Mouse (Mus musculus) layer of hippocampus, postnatal 14 days (tissue): ENCODE measurements around the gene Mex3d. TPM values are rescaled to one million over a fixed set of nuclear protein-coding genes. Genes with fewer than 3 reads are reported as not detected.

Experiments
- DNase-seq, 2 experiments: peaks; one replicate each; pipeline ENCODE4 v3.0.0; 2021 to 2022; ENCODE audit warnings: low spot score in 2 of 2, mixed read lengths in 1 of 2
- total RNA-seq, 2 experiments: library from RNA; stranded (reverse); gene quantifications; 2 replicates each; pipeline ENCODE4 v1.2.3; 2021

Mex3d gene
- total RNA-seq, 2 experiments from 2014 or later = 20.3 to 24.2 TPM

DNA sequence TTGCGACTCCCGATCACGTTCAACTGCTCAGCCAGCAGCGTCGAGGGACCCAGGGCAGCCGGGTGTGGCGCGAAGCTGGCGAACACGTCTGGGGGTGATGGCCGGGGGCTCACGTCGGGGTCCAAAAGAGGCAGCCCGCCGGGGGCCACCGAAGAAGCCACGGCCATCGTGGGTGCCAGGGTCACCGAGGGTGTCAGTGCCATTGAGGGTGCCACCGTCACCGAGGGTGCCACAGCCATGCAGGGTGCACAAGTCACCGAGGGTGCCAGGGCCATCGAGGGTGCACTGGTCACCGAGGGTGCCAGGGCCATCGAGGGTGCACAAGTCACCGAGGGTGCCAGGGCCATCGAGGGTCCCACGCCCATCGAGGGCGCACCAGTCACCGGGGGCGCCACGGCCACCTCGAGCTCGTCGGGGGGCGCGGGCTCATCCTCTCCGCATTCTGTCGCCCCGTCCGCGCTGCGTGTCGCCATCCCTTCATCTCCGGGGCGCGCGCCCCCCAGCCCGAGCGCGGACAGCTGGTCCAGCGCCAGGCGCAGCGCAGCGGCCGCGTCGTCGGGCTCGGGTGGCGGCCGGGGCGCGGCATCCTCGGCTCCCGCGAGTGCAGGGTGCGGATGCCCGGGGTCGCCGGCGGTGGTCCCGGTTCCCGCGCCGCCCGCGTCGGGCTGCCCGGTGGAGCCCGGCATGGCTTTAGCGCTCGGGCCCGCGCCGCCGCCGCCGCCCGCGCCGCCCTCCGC lies 556 bp downstream of the Mex3d start:
- no peak for DNase-seq

DNA sequence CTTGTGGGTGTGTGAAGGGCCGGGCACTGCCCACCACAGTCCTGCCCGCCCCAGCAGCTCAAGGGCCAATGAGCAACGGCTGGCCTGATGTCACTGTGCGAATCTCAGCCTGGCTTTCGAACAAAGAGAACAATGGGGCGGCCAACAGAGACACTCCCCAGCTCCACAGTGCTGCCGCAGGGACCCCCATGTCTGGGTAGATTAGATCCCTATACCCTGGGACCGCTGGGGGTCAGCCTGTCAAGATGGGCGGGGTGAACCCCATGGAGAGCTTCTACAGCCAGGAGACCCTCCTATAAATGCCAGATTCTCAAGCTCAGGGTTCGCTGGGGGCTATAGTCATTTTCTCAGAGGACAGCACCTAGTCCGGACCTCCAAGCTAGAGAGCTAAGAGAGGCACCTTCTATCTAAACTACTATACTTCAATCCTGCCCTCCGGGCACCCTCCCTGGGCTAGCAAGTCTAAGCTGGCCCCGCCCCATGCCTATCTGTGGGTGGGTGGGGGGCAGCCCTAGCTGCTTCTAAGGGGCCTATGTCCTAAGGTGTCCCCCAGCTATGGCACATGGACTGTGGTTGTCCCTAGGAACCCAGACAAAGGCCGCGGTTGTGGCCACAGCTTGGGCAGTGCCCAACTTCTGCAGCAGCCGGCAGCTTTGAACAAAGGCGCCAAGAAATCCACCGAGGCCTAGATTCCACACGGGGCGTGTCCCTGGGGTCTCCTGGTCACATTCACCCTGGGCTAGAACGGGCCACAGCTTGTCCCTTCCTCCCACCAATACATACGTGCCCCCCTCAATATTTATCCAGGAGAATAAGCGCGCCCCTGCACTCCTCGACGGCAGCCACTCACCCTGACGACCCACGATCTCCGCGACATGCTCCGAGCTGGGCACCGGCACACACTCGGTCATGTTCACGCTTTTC lies 1.4 kb downstream of the Mex3d start:
- peak in 1 of 2 experiments; percentile 49 for DNase-seq

DNA sequence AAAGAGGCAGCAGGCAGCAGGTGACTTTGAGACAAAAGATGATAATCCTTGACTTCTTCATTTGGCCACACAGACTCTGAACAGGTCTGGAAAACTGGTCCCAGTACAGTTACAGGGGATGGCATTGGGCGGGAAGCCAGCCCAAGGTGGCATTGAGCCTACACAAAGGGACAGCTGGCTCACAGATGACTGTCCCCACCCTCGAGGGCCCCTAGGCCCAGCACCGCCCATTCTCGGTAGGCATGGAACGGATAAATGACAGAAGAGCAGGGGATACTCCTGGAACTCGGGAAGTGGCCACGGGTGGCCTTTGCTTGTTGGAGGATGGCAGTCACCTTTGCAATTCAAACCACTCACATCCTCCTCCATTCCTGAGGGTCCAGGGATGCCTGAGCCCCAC lies 2.1 kb downstream of the Mex3d start:
- no peak for DNase-seq

DNA sequence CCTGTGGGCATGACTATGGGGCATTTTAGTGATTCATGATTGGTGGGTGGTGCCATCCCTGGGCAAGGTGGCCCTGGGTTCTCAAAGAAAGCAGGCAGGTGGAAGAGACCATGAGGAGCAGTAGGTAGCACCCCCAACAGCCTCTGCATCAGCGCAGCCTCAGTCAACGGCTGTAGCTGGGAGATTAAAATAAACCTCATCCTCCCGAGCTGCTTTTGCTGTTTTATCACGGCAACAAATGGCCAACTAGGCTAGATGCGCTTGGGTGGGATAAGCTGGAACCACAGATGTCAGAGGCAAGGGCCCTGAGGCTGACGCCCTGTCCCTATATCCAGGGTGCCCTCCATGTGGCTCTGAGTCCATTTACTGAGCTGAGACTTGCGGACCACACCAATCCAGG lies 2.8 kb downstream of the Mex3d start:
- DNase-seq = no peak

DNA sequence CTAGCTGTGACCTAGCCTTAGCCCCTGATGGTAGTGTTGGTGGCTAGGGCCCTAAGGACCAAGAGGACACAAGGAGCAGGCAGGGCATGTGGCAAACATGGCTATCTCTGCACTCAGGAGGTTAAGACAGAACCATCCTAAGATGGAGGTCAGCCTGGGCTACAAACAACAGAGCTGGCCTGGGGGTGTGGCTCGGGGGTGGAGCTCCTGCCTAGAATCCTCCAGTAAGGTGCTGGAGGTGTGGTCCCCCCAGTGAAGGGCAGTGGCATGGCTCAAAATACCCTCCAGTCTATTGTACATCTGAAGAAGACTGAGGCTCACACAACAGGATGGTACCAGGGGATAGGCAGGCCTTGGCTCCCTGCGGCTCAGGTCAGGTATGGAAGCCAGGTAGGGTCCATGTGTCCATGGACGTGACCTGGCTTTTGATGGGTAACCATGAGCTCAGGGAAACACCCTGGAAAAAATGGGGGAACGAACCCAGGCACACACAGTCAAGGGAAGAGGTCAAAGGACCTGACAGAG lies 3.3 kb downstream of the Mex3d start:
- DNase-seq = no peak

DNA sequence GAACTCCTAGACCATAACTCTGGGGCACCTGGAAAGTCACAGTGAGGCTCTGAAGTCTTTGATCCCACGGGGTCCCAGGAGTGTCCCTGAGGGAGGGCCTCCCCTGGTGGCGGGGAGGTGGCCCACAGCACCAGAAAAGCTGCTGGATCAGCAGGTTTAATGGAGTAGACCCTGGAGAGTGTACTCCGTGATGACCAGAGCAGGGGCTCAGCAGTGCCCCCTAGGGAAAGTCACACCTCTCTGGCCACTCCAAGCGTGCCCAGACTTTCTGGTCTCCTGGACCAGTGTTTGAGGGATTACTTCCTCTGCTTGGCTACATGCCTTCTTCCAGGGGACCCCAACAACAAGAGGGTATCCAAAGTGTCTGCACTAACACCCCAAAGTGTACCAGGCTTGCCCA lies 4.0 kb downstream of the Mex3d start:
- peak in 1 of 2 experiments; percentile 2 for DNase-seq

DNA sequence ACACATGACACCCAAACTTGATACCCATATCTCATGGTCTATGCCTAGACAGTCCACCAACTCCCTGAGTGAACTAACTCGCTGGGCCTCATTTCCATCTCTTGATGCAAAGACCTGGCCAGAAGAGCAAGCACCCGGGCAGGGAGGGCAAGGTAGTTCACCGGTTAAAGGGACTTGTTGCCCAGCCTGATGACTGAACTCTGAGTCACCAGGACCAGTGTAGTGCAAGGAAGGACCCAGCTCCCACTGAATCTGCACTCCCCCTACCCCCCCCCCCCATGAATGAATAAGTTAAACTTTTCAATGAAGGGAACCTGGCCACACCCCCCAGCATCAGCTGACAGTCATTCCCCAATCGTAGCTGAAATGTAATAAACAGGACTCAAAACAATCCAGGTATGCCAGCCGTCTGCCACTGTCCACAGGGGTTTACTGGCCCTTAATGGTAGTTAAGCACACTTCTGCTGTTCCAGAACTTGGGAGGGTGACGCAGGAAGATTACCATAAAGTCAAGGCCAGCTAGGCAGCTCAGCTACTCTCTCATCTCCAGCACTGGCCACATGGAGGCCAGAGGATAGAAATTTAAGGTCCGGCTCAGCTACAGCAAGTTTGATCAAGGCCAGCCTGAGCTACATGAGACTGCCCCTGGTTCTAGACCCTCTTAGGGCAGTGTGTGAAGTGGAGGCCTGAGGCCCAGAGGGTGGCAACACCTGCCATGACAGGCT lies 4.7 kb downstream of the Mex3d start:
- DNase-seq = peak in 1 of 2 experiments; percentile 2

DNA sequence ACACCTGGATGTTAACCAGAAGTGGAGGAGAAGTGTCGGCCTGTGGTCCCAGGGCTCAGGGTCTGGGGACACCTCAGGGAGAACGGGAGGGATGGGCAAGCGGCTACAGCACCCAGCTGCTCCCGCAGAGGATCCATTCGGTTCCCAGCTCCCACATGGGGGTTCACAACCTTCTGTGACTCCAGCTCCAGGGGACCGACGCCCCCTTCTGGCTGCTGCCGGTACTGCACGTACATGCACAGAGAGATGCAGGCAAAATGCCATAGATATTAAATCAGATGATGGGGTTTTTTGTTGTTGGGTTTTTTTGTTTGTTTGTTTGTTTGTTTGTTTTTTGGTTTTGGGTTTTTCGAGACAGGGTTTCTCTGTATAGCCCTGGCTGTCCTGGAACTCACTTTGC lies 9.7 kb downstream of the Mex3d start:
- DNase-seq = no peak

DNA sequence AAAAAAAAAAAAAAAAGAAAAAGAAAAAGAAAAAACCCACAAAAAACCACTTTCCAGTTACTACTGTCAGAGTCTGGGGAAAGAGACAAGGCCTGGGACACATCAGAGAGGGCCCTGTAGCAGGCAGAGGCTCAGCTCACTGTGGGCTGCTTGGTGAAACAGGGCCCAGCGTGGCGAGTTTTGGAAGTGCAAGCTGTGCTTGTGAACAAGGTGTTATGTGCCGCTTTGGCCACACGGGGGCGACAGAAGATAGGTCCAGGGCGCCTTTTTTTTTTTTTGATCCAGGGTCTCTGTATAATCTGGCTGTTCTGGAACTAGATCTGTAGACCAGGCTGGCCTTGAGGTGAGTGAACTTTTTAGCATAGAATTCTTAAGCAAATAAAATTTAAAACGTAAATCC lies 11.3 kb downstream of the Mex3d start:
- peak; percentile 88 to 94 for DNase-seq

DNA sequence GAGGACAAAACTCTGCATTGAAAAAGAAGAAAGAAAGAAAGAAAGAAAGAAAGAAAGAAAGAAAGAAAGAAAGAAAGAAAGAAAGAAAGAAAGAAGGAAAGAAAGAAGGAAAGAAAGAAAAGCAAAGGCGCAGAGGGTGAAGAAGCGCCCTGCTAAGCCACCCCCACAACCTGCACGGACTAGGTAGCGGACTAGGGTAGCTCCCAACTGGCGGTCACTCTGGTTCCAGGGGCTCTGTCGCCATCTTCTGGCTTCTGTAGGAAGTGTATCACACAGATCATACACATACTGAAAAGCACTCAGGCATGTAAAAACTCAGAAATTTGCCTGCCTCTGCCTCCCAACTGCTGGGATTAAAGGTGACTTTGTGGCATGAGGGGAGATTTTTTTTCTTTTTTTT lies 13.4 kb downstream of the Mex3d start:
- DNase-seq = peak; percentile 71 to 80

DNA sequence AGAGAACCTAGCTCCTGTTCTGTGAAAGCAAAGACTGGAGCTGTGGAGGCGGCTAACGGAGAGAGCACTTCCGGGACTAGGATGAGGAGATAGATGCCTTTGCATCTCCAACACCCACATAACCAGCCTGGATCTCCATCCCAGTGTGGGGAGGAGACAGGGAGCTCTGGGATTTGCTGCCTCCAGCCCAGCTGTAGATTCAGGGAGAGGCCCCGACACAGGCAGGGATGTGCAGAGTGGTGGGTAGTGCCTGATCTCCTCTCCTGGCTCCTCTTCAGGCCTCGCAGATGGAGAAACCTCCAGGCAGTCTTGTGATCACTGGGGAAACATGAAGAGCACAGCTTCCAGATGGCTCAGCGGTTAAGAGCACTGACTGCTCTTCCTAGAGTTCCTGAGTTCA lies 14.8 kb downstream of the Mex3d start:
- DNase-seq = no peak

DNA sequence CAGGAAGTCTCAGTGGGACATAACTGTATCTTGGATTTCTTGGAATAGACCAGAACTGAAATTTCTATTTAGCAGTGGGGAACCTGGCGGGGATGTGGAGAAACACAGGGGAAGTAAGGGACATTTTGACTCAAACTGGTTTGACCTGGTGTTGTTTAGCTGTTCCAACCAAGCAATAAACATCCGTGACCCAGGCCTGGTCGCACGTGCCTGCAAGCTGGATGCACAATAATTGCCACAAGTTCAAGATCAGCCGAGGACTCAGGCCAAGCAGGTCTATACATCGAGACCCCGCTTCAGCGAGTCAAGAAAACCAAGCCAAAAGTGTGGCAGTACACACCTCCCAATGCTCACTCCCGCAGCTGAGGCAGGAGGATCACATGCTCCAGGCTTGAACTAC lies 15.5 kb downstream of the Mex3d start:
- no peak for DNase-seq

DNA sequence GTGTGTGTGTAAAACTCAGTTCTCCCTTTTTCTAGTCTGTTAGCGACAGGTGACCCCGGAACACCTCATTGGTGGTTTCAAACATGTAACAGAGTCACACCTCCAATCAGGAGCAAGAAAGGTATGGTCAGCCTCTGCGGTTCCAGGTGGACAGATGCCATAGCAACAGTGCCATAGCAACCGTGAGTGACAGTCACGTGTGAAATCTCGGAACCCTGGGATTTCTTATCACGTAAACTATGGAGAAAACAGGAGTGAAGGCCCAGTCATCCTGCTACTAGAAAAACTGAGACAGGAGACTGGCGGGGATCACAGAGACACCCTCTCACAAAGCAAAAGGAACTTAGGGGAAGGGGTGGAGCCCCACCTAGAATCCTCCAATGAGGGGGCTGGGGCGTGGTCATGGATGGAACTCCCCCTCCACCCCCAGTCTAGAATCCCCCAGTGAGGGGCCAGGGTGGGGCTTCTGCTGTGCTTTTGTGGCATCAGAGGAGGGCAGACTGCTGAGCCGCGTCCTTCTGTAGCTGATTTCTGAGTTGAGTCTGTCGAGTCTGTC lies 16.0 kb downstream of the Mex3d start:
- peak in 1 of 2 experiments; percentile 64 for DNase-seq

DNA sequence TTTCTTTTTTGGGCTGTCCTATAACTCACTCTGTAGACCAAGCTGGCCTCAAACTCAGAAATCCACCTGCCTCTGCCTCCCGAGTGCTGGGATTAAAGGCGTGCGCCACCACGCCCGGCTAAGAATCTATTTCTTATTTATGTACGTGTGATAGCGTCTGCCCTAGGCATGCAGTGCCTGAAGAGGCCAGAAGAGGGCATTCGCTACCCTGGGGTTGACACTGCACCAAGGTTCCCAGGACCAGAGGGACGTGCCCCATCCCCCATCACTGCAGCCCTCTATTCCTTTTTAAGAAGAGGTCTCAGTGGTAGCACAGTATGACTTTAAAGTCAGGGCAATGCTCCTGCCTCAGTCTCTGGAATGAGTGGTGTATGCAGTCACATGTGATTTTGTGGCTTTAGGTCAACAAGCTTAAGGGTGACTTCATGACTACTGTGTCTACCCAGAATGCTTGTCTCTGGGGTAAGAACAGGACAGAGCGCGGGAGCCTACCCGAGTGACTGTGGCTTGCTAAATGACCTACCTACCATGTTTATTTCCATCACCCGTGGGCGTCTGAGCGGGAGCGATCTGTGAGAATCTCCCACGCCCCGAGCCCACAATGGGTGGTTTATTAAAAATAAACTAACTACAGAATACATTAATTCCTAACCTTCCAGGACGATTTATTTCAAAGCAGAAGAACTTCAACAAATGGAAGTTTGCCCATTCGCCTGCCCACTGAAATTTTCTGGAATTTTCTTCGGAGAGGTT lies 17.3 kb downstream of the Mex3d start:
- no peak for DNase-seq

DNA sequence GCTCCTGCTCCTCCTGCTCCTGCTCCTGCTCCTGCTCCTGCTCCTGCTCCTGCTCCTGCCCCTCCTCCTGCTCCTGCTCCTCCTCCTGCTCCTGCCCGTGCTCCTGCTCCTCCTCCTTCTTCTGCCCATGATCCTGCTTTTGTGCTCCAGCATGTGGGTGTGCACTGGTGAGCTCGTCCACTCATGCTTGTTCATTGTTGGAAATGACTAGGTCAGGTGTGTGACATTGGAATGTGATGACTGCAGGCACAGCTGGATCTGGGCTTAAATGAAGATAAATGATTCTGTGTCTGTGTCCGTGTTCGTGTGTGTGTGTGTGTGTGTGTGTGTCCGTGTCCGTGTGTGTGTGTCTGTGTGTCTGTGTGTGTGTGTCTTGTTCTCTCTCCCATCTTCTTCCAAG lies 19.1 kb downstream of the Mex3d start:
- no peak for DNase-seq

DNA sequence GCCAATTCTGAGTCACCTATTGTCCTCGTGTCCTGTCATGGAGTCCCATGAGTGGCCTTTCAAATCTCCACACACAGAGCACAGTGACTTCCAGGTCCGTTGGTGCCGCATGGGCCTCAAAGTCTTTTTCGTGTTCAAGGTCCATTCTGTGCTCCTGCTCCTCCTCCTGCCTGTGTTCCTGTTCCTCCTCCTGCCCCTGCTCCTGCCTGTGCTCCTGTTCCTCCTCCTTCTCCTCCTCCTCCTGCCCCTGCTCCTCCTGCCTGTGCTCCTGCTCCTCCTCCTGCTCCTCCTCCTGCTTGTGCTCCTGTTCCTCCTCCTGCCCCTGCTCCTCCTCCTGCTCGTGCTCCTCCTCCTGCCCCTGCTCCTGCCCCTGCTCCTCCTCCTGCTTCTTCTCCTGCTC lies 19.5 kb downstream of the Mex3d start:
- DNase-seq = no peak

DNA sequence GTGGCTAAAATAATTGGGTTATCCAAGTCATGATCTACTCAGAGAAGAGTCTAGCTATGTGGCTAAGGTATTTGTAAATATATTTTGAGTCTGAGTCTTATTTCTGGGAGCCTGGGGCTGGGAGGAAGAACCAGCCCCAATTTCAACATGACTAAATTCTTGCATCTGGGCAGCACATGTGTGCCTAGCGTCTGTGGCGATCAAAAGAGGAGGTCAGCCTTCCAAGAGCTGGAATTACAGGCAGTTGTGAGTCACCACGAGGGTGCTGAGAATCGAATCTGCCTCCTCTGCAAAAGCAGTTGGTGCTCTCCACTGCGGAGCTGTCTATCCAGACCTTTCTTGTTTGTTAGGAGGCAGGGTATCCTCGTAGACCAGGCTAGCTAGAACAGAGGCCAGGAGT lies 21.7 kb downstream of the Mex3d start:
- no peak for DNase-seq

DNA sequence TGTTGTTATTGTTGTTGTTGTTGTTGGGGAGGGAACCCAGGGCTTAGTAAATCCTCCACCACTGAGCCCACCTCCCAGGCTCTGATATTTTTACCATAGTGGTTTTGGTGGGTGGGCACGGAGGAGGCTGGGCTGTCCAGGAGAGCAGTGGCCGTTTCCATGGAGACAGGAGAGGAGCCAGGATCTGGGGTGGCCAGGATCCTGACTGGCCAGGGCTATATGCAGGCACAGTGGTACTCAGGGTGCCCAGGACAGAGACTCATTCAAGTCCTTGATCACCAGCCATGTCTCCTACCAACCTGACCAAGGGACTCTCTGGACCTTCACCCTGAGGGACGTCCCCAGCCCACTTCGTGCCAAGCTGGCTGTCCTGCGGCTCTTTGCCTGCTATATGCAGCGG lies 23.7 kb downstream of the Mex3d start:
- DNase-seq = no peak

DNA sequence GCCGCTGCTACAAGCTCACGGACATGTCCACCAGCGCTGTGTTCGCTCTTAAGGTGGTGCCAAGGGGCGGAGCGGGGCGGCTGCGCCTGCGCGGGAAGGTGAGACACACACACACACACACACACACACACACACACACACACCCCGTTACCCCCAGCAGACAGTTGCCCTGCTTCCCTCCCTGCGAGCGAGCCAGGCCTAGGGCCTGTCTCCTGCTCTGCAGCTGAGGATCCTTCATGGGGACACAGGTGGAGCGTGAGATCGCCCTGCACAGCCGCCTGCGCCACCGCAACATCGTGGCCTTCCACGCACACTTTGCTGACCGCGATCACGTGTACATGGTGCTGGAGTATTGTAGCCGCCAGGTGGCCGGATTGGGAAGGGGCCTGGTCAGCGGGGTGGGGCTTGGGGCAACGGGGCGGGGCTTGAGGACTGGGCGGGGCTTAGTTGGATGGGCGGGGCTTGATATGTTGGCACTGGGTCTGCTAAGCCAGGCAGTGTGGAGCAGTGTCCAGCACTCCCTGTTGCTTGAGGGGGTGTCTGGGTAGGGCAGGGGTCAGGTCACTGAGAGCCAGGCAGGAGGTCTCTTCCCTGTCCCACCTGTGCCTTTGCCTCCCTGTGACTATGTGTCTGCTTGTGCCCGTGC lies 29.3 kb downstream of the Mex3d start:
- no peak for DNase-seq

DNA sequence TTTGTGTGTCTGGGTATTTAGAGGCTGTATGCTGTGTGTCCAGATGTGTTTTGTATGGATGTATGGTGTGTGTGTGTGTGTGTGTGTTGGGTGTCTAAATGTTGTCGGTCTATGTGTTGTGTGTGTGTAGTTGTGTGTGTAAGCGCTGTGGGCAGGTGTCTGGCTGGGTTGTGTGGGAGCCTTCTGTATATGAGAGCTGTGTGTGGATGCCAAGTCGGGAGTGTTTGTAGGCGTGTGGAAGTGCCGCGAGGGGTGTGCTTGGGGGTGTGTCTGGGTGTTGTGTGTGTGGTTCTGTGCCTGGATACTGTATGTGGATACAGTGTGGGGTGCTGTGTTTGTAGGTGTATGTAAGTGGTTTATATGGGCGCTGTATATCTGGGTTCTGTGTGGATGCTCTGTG lies 30.1 kb downstream of the Mex3d start:
- DNase-seq = no peak
